Mouse (Mus musculus) urinary bladder, adult 18-20 months (tissue): Measurements from ENCODE around the gene Uba52.
A peak's percentile ranks its signal among the peaks of the same experiment; 100 is the strongest.
"Not testable (repeated sequence)": the region's sequence is repeated elsewhere in the genome, so short reads cannot be mapped to it uniquely, and the experiment has no call there.

ENCODE experiments used
- DNase-seq, 2 experiments: peaks; one replicate each; pipeline ENCODE4 v3.0.0; 2022; ENCODE audit warnings: low spot score in 2 of 2, mixed read lengths in 2 of 2

Gene Uba52

GRCm38 (mm10) chr8:70534281-70534680 is 23.7 kb upstream of the Uba52 start:
- DNase-seq = no peak

GRCm38 (mm10) chr8:70530314-70530713 is 19.7 kb upstream of the Uba52 start:
- no peak for DNase-seq

- DNase-seq = no peak
Observed at GRCm38 (mm10) chr8:70529741-70530161, 19.1 kb upstream of the Uba52 start.

GRCm38 (mm10) chr8:70529299-70529698 is 18.7 kb upstream of the Uba52 start:
- no peak for DNase-seq

GRCm38 (mm10) chr8:70528182-70528797 is 17.7 kb upstream of the Uba52 start:
- no peak for DNase-seq

GRCm38 (mm10) chr8:70527512-70528181 is 17.0 kb upstream of the Uba52 start, which contains the start of the genes Fkbp8 and Kxd1:
TSS of gene Fkbp8 (plus strand) at chr8:70527724.
TSS of gene Kxd1 (minus strand) at chr8:70527956.
- peak; percentile 95 to 99 for DNase-seq

- DNase-seq = no peak
Observed at GRCm38 (mm10) chr8:70527111-70527511, 16.5 kb upstream of the Uba52 start.

- peak; percentile 91 to 95 for DNase-seq
Observed at GRCm38 (mm10) chr8:70522592-70523403, 12.2 kb upstream of the Uba52 start.

- DNase-seq = no peak
Observed at GRCm38 (mm10) chr8:70519606-70520005, 9.0 kb upstream of the Uba52 start.

GRCm38 (mm10) chr8:70519043-70519442 is 8.4 kb upstream of the Uba52 start:
- DNase-seq = no peak

GRCm38 (mm10) chr8:70517940-70518643 is 7.5 kb upstream of the Uba52 start:
- no peak for DNase-seq

GRCm38 (mm10) chr8:70513441-70513840 is 2.8 kb upstream of the Uba52 start:
- DNase-seq = no peak

- no peak for DNase-seq
Observed at GRCm38 (mm10) chr8:70512253-70512903, 1.8 kb upstream of the Uba52 start.

GRCm38 (mm10) chr8:70511770-70512169 is 1.2 kb upstream of the Uba52 start:
- DNase-seq = no peak

GRCm38 (mm10) chr8:70511174-70511573 is 573 bp upstream of the Uba52 start:
- not testable (repeated sequence) for DNase-seq

GRCm38 (mm10) chr8:70509281-70509952 is 1.2 kb downstream of the Uba52 start:
- no peak for DNase-seq

GRCm38 (mm10) chr8:70507027-70507393 is 3.6 kb downstream of the Uba52 start:
- no peak for DNase-seq

GRCm38 (mm10) chr8:70506328-70507026 is 4.1 kb downstream of the Uba52 start, which contains the start of gene Rex1bd:
TSS of gene Rex1bd (minus strand) at chr8:70506752.
- peak; percentile 88 to 94 for DNase-seq

GRCm38 (mm10) chr8:70505698-70506327 is 4.8 kb downstream of the Uba52 start:
- no peak for DNase-seq

- DNase-seq = peak; percentile 45 to 72
Observed at GRCm38 (mm10) chr8:70504851-70505250, 5.8 kb downstream of the Uba52 start.
